Mouse (Mus musculus) embryonic facial prominence, embryonic 12.5 days (tissue): ENCODE measurements at regions not wholly inside any gene's neighbourhood (a gene's known extent, or its start where the extent isn't known, plus 50 kb on each side); places are given as distances from the start of the nearest gene placed in this dataset.

ENCODE experiments used
- ATAC-seq: fragments of 200-750 bp; cut with Nextera tagmentation; 2 replicates; pipeline ENCODE4 v1.8.0; 2017; ENCODE audit not compliant: insufficient number of reproducible peaks, insufficient read depth, low FRiP score, low TSS enrichment
- H3K27ac ChIP-seq: fragments of 300-500 bp; sonication (generic); 2 replicates; pipeline ENCODE4 v1.5.1; 2016; ENCODE audit warnings: mild to moderate bottlenecking
- H3K27me3 ChIP-seq: fragments of 300-500 bp; sonication (generic); 2 replicates; pipeline ENCODE4 v1.6.1; 2016; ENCODE audit warnings: mild to moderate bottlenecking, moderate library complexity
- H3K36me3 ChIP-seq: fragments of 300-500 bp; sonication (generic); 2 replicates; pipeline ENCODE4 v1.6.1; 2016; ENCODE audit warnings: mild to moderate bottlenecking
- H3K4me1 ChIP-seq: fragments of 300-500 bp; sonication (generic); 2 replicates; pipeline ENCODE4 v1.6.1; 2016
- H3K4me2 ChIP-seq: fragments of 300-500 bp; sonication (generic); replicated peaks from 2 replicates; pipeline ENCODE4 v1.6.1; 2016; ENCODE audit warnings: mild to moderate bottlenecking, moderate library complexity
- H3K4me3 ChIP-seq: fragments of 300-500 bp; sonication (generic); 2 replicates; pipeline ENCODE4 v1.5.1; 2016; ENCODE audit warnings: mild to moderate bottlenecking
- H3K9ac ChIP-seq: fragments of 300-500 bp; sonication (generic); 2 replicates; pipeline ENCODE4 v1.6.1; 2016; ENCODE audit warnings: mild to moderate bottlenecking, moderate library complexity
- H3K9me3 ChIP-seq: fragments of 300-500 bp; sonication (generic); 2 replicates; pipeline ENCODE4 v1.6.1; 2016; ENCODE audit warnings: mild to moderate bottlenecking, moderate library complexity
- WGBS: fragments of 180-500 bp; shearing (Covaris S2); methylation state at CpG from one replicate; pipeline ENCODE4 v1.1.7; 2016; 5-methylcytosine and 5-hydroxymethylcytosine counted together

GRCm38 (mm10) chr12:56438384-56438783 lies 92.7 kb upstream of the Mbip start:
- ATAC-seq: no peak
- Histone ChIP-seq H3K9ac (no peak overlapping the region), H3K4me3 (no peak overlapping the region), H3K4me1 (no peaks in the 10 kb centered on the region; the same call in 1 of the 2 replicates), H3K4me2 (no peak overlapping the region), H3K27ac (no peak overlapping the region), H3K27me3 (no peaks in the 10 kb centered on the region), H3K36me3 (no peaks in the 10 kb centered on the region), H3K9me3 (no peaks in the 10 kb centered on the region)
- 79% methylated on average over 3 of the region's 3 CpGs for WGBS

GRCm38 (mm10) chr12:56437975-56438374 lies 92.3 kb upstream of the Mbip start:
- no peak for ATAC-seq
- Histone ChIP-seq H3K27ac (no peak overlapping the region), H3K27me3 (no peaks in the 10 kb centered on the region), H3K36me3 (no peaks in the 10 kb centered on the region), H3K4me3 (no peak overlapping the region), H3K4me2 (no peak overlapping the region), H3K9ac (no peak overlapping the region), H3K9me3 (no peaks in the 10 kb centered on the region), H3K4me1 (no peaks in the 10 kb centered on the region; the same call in 1 of the 2 replicates)
- WGBS: 80% methylated on average over 3 of the region's 3 CpGs

GRCm38 (mm10) chr12:56426681-56427246 lies 81.1 kb upstream of the Mbip start:
- WGBS: 88% methylated on average over 9 of the region's 9 CpGs
- H3K9me3 ChIP-seq: no peaks in the 10 kb centered on the region
- no peak overlapping the region for H3K4me3 ChIP-seq

GRCm38 (mm10) chr12:56416106-56416505 lies 70.4 kb upstream of the Mbip start:
- WGBS: 88% methylated on average over 7 of the region's 7 CpGs
- no peak overlapping the region for H3K9ac ChIP-seq

More at GRCm38 (mm10) chr12:56426681-56427246, 81.1 kb upstream of the Mbip start:
- ATAC-seq: no peak
- Histone ChIP-seq H3K9ac (no peak overlapping the region), H3K4me2 (no peak overlapping the region), H3K36me3 (no peaks in the 10 kb centered on the region), H3K27me3 (no peaks in the 10 kb centered on the region), H3K4me1 (no peaks in the 10 kb centered on the region), H3K27ac (no peak overlapping the region)

GRCm38 (mm10) chr12:56414861-56415765 lies 69.4 kb upstream of the Mbip start:
- H3K4me1 ChIP-seq: no peaks in the 10 kb centered on the region
- no peak overlapping the region for H3K27ac ChIP-seq
- H3K4me3 ChIP-seq: no peak overlapping the region
- H3K9me3 ChIP-seq: no peaks in the 10 kb centered on the region
- H3K27me3 ChIP-seq: no peaks in the 10 kb centered on the region
- H3K36me3 ChIP-seq: no peaks in the 10 kb centered on the region
- 79% methylated on average over 8 of the region's 8 CpGs for WGBS
- no peak for ATAC-seq
- no peak overlapping the region for H3K9ac ChIP-seq
- no peak overlapping the region for H3K4me2 ChIP-seq

More at GRCm38 (mm10) chr12:56416106-56416505, 70.4 kb upstream of the Mbip start:
- no peak for ATAC-seq
- H3K9me3 ChIP-seq: no peaks in the 10 kb centered on the region
- H3K4me2 ChIP-seq: no peak overlapping the region
- H3K36me3 ChIP-seq: no peaks in the 10 kb centered on the region
- no peak overlapping the region for H3K4me3 ChIP-seq
- no peak overlapping the region for H3K27ac ChIP-seq
- no peaks in the 10 kb centered on the region for H3K4me1 ChIP-seq
- no peaks in the 10 kb centered on the region for H3K27me3 ChIP-seq

- Histone ChIP-seq H3K9me3 (no peaks in the 10 kb centered on the region), H3K4me2 (no peak overlapping the region), H3K27me3 (no peaks in the 10 kb centered on the region), H3K4me3 (no peak overlapping the region), H3K27ac (no peak overlapping the region), H3K36me3 (no peaks in the 10 kb centered on the region), H3K4me1 (no peaks in the 10 kb centered on the region), H3K9ac (no peak overlapping the region)
- ATAC-seq: no peak
- 81% methylated on average over 5 of the region's 5 CpGs for WGBS
Observed at GRCm38 (mm10) chr12:56405658-56406057, 60.0 kb upstream of the Mbip start.

GRCm38 (mm10) chr12:56404833-56405232 lies 59.1 kb upstream of the Mbip start:
- ATAC-seq: no peak
- WGBS: 23% methylated on average over 4 of the region's 4 CpGs
- H3K27ac ChIP-seq: no peak overlapping the region

GRCm38 (mm10) chr12:56404262-56404661 lies 58.6 kb upstream of the Mbip start:
- no peaks in the 10 kb centered on the region for H3K4me1 ChIP-seq
- H3K9me3 ChIP-seq: no peaks in the 10 kb centered on the region
- no peak overlapping the region for H3K4me2 ChIP-seq
- no peak overlapping the region for H3K27ac ChIP-seq
- ATAC-seq: no peak
- H3K27me3 ChIP-seq: no peaks in the 10 kb centered on the region
- no peak overlapping the region for H3K4me3 ChIP-seq
- H3K36me3 ChIP-seq: no peaks in the 10 kb centered on the region
- WGBS: 85% methylated on average over 2 of the region's 2 CpGs
- H3K9ac ChIP-seq: no peak overlapping the region

More at GRCm38 (mm10) chr12:56404833-56405232, 59.1 kb upstream of the Mbip start:
- H3K9ac ChIP-seq: no peak overlapping the region
- no peaks in the 10 kb centered on the region for H3K9me3 ChIP-seq
- H3K36me3 ChIP-seq: no peaks in the 10 kb centered on the region
- no peak overlapping the region for H3K4me2 ChIP-seq
- no peak overlapping the region for H3K4me3 ChIP-seq
- H3K27me3 ChIP-seq: no peaks in the 10 kb centered on the region
- H3K4me1 ChIP-seq: no peaks in the 10 kb centered on the region

GRCm38 (mm10) chr12:56403626-56404025 lies 57.9 kb upstream of the Mbip start:
- Histone ChIP-seq H3K4me1 (no peaks in the 10 kb centered on the region), H3K9ac (no peak overlapping the region), H3K9me3 (no peaks in the 10 kb centered on the region), H3K27ac (no peak overlapping the region), H3K4me2 (no peak overlapping the region), H3K4me3 (no peak overlapping the region), H3K27me3 (no peaks in the 10 kb centered on the region), H3K36me3 (no peaks in the 10 kb centered on the region)
- ATAC-seq: no peak
- WGBS: 85% methylated on average over 6 of the region's 6 CpGs

- Histone ChIP-seq H3K4me3 (no peak overlapping the region), H3K27ac (no peak overlapping the region), H3K27me3 (no peaks in the 10 kb centered on the region), H3K9ac (no peak overlapping the region), H3K36me3 (no peaks in the 10 kb centered on the region), H3K4me2 (no peak overlapping the region), H3K9me3 (no peaks in the 10 kb centered on the region), H3K4me1 (no peaks in the 10 kb centered on the region)
- no peak for ATAC-seq
- WGBS: 78% methylated on average over 6 of the region's 6 CpGs
Observed at GRCm38 (mm10) chr12:56402844-56403243, 57.1 kb upstream of the Mbip start.

GRCm38 (mm10) chr12:56402137-56402536 lies 56.4 kb upstream of the Mbip start:
- no peaks in the 10 kb centered on the region for H3K4me1 ChIP-seq
- no peaks in the 10 kb centered on the region for H3K36me3 ChIP-seq
- H3K9me3 ChIP-seq: no peaks in the 10 kb centered on the region
- no peak overlapping the region for H3K27ac ChIP-seq
- H3K9ac ChIP-seq: no peak overlapping the region
- no peak for ATAC-seq
- WGBS: 78% methylated on average over 7 of the region's 7 CpGs
- no peak overlapping the region for H3K4me2 ChIP-seq
- no peaks in the 10 kb centered on the region for H3K27me3 ChIP-seq
- no peak overlapping the region for H3K4me3 ChIP-seq
